Mouse (Mus musculus): ENCODE measurements around the gene Anp32b. TPM values are rescaled to one million over a fixed set of nuclear protein-coding genes. Genes with fewer than 3 reads are reported as not detected.
A peak's percentile ranks its signal among the peaks of the same experiment; 100 is the strongest.

Gene Anp32b
- polyA plus RNA-seq, 1 experiment from 2014 or later = 72.5 TPM

DNA sequence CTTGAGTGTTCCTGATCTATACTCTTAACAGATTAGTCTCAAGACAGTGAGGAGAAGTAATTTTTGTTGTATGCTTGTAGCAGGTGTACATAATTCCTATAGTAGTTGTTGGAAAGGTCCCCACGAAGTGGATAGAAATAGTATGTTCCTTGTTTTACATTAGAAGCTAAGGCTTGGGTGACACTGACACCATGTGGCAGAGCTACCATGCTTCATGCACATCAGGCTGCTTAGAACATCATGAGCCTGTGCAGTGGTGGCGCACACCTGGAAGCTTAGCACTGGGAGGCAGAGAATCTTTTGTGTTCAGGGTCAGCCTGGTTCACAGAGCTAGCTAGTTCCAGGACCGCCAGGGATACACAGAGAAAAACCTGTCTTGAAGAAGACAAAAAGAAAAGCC lies 15.0 kb downstream of the Anp32b start:
- no peaks in the 10 kb centered on the region for H3K4me1 ChIP-seq (ENCODE audit: control insufficient read depth, insufficient read depth, low read depth, low read length)
- no peak overlapping the region for H3K27ac ChIP-seq (ENCODE audit: low read depth, low read length)
- H3K9ac ChIP-seq (ENCODE audit: low read depth, low read length) = no peak overlapping the region
- WGBS = 86% methylated on average over 3 of the region's 3 CpGs
- H3K9me3 ChIP-seq (ENCODE audit: control insufficient read depth, low read length) = no peaks in the 10 kb centered on the region
- H3K27me3 ChIP-seq (replicated peaks; ENCODE audit: control insufficient read depth, insufficient read depth, low read length) = no peaks in the 10 kb centered on the region
- H3K4me3 ChIP-seq (ENCODE audit: low read length) = no peak overlapping the region
- 0 out of 2 replicates have a peak, but pooled peaks have one; percentile 27 for ATAC-seq
- peaks cover 22% of the 10 kb centered on the region for H3K36me3 ChIP-seq (ENCODE audit: control insufficient read depth, insufficient read depth, low read length)
- H3K4me2 ChIP-seq (ENCODE audit: low read length) = no peak overlapping the region

DNA sequence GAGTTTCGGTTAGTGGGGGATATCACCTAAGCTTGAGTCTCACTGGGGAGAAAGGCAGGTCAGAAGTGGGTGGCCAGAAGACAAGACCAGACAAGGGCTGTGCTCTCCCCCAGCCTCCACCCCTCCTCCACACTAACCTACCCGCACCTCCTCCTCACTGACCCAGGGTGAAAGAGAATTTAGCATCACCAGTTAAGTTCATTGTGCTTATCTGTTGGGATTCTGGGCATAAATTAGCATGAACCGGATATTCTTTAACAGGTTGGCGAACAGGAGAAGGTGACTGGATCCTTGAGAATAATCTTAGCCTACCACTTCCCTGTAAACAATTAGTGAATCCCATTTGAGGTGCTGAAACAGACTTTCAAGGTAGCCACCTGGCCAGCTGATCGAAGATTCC lies 24.4 kb downstream of the Anp32b start:
- H3K9me3 ChIP-seq (ENCODE audit: control insufficient read depth, low read length) = no peaks in the 10 kb centered on the region
- H3K9ac ChIP-seq (ENCODE audit: low read depth, low read length) = no peak overlapping the region
- no peak overlapping the region for H3K27ac ChIP-seq (ENCODE audit: low read depth, low read length)
- H3K4me1 ChIP-seq (ENCODE audit: control insufficient read depth, insufficient read depth, low read depth, low read length) = no peaks in the 10 kb centered on the region
- no peak overlapping the region for H3K4me3 ChIP-seq (ENCODE audit: low read length)
- H3K27me3 ChIP-seq (replicated peaks; ENCODE audit: control insufficient read depth, insufficient read depth, low read length) = no peaks in the 10 kb centered on the region
- peaks cover 31% of the 10 kb centered on the region for H3K36me3 ChIP-seq (ENCODE audit: control insufficient read depth, insufficient read depth, low read length)
- ATAC-seq = no peak
- WGBS = 93% methylated on average over 5 of the region's 5 CpGs
- no peak overlapping the region for H3K4me2 ChIP-seq (ENCODE audit: low read length)

DNA sequence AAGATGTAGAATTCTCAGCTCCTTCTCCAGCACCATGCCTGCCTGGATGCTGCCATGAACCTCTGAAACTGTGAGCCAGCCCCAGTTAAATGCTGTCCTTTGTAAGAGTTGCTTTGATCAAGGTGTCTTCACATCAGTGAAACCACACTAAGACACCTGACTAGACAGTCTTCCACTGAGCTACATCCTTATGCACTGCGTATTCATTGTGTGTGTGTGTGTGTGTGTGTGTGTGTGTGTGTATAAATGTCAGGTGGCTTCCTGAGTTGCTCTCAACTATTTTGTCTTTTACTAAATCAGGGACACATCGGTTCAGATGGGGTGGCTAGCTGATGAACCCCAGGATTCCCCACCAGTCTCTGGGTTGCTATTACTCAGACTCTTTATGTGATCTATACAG lies 28.4 kb downstream of the Anp32b start:
- H3K4me3 ChIP-seq (ENCODE audit: low read length) = no peak overlapping the region
- H3K9me3 ChIP-seq (ENCODE audit: control insufficient read depth, low read length) = no peaks in the 10 kb centered on the region
- no peak overlapping the region for H3K4me2 ChIP-seq (ENCODE audit: low read length)
- no peaks in the 10 kb centered on the region for H3K4me1 ChIP-seq (ENCODE audit: control insufficient read depth, insufficient read depth, low read depth, low read length)
- peaks cover 8% of the 10 kb centered on the region; the same call in 1 of the 2 replicates for H3K36me3 ChIP-seq (ENCODE audit: control insufficient read depth, insufficient read depth, low read length)
- H3K9ac ChIP-seq (ENCODE audit: low read depth, low read length) = no peak overlapping the region
- ATAC-seq = no peak
- WGBS = 100% methylated on average over 2 of the region's 2 CpGs
- no peaks in the 10 kb centered on the region for H3K27me3 ChIP-seq (replicated peaks; ENCODE audit: control insufficient read depth, insufficient read depth, low read length)
- H3K27ac ChIP-seq (ENCODE audit: low read depth, low read length) = no peak overlapping the region

DNA sequence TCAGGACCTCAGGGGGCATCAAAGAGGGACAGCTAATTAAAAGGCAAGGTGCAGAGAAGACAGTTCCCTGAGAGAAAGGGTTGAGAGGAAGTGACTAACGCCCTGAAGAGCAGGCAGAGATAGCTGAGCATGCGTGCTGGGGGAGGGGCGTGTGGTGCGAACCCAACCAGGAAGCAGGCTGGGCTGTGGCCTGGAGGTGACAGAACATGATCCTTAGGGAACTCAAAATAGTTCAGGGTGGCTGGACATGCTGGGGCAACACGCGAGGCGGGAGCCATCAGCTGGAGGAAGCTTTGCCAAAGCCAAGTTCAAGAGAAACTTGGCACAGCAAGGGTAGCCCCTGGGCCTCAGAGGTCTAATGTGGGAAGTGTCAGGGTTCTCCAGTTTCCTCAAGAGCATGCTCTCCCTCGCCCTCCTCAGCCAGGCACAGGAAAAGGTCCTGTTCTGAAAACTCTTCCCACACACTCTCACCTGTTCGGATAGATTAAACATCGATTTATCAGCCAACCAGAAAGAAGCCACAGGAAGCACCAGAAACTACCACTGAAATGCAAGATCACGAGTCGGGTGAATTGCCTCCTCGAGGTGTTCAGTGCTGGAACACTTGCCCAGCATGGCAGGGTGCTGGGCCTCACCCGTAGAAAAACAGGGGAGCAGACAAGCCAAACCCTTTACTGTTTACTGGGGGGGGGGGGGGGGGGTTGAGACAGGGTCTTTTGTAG lies 35.2 kb downstream of the Anp32b start:
- H3K4me1 ChIP-seq (ENCODE audit: control insufficient read depth, insufficient read depth, low read depth, low read length) = peaks cover 9% of the 10 kb centered on the region
- no peak for ATAC-seq
- H3K36me3 ChIP-seq (ENCODE audit: control insufficient read depth, insufficient read depth, low read length) = no peaks in the 10 kb centered on the region
- no peak overlapping the region for H3K4me3 ChIP-seq (ENCODE audit: low read length)
- no peak overlapping the region for H3K9ac ChIP-seq (ENCODE audit: low read depth, low read length)
- no peaks in the 10 kb centered on the region for H3K27me3 ChIP-seq (replicated peaks; ENCODE audit: control insufficient read depth, insufficient read depth, low read length)
- WGBS = 65% methylated on average over 14 of the region's 14 CpGs
- no peak overlapping the region for H3K27ac ChIP-seq (ENCODE audit: low read depth, low read length)
- H3K9me3 ChIP-seq (ENCODE audit: control insufficient read depth, low read length) = no peaks in the 10 kb centered on the region
- no peak overlapping the region for H3K4me2 ChIP-seq (ENCODE audit: low read length)

DNA sequence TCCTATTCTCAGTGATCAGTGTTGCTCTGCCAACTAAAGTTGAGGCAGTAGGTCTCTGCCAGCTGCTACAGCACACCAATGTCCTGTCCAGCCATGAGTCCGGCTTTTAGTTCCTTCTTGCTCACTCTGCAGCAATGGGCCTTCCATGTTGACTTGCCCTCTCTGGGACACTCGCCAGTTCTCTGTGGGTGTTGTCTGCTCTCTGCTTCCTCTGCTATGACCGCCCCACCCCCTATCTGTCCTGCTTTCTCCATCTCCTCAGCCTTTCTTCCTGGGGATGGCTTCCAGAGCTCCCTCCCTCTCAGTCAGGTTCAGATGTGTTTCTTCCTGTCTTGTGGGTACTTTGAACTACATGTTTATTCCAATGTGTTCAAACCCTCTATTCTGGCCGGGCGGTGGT lies 36.6 kb downstream of the Anp32b start:
- H3K27me3 ChIP-seq (replicated peaks; ENCODE audit: control insufficient read depth, insufficient read depth, low read length) = no peaks in the 10 kb centered on the region
- H3K4me3 ChIP-seq (ENCODE audit: low read length) = no peak overlapping the region

DNA sequence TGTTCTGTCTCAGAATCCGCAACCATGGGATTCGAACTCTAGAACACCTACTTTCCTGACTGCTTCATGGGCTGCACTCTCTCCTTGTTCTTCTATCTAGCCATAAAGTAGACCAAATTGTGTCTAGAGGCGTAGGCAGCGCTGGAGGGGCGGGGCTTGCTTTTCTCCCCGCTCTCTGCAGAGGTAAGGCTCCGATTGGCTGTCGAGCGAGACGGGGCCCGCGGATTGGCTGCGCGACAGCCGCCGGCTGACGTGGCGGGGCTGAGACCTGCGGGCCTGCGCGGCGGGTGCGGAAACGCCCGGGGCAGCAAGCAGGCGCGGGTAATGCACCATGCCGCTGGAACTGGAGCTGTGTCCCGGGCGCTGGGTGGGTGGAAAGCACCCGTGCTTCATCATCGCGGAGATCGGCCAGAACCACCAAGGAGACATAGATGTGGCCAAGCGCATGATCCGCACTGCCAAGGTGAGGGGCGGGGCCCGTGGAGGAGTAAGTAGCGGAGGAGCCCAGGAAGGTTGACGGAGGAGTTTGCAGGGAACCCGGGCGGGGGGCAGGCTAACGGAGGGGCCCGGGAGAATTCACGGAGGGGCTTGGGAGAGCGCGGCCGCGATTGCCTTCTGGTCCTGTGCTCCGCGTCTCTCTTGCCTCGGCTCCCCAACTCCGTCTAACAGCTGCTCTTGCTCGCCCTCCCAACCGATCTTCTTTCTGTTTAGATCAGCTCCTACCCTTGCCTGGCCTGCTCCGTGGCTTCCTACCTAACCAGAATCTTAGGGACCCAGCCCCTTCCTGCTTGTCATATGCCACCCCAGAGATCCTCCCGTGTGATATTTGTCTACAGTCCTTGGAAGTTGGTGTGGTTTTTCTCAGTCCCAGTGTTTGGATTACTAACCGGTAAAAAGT lies 38.6 kb downstream of the Anp32b start, which contains the start of gene Nans:
Gene Nans (plus strand): TSS at position 221 of the 898 bp plus-strand sequence.
- Histone ChIP-seq H3K27ac (ENCODE audit: low read depth, low read length) (peak within 1 kb of the TSS; percentile 68), H3K27me3 (replicated peaks; ENCODE audit: control insufficient read depth, insufficient read depth, low read length) (no peaks in the 10 kb centered on the region), H3K4me3 (ENCODE audit: low read length) (peak within 1 kb of the TSS; percentile 88), H3K9me3 (ENCODE audit: control insufficient read depth, low read length) (no peaks in the 10 kb centered on the region), H3K4me1 (ENCODE audit: control insufficient read depth, insufficient read depth, low read depth, low read length) (peaks cover 9% of the 10 kb centered on the region), H3K4me2 (ENCODE audit: low read length) (peak within 1 kb of the TSS; percentile 84), H3K9ac (ENCODE audit: low read depth, low read length) (peak within 1 kb of the TSS; percentile 85), H3K36me3 (ENCODE audit: control insufficient read depth, insufficient read depth, low read length) (peaks cover 10% of the 10 kb centered on the region)
- peak; percentile 100 for ATAC-seq
- under 1% methylated on average over 58 of the region's 58 CpGs for WGBS

More for the DNA sequence above, 36.6 kb downstream of the Anp32b start:
- ATAC-seq = no peak
- Histone ChIP-seq H3K4me2 (ENCODE audit: low read length) (no peak overlapping the region), H3K4me1 (ENCODE audit: control insufficient read depth, insufficient read depth, low read depth, low read length) (peaks cover 9% of the 10 kb centered on the region), H3K36me3 (ENCODE audit: control insufficient read depth, insufficient read depth, low read length) (no peaks in the 10 kb centered on the region), H3K27ac (ENCODE audit: low read depth, low read length) (no peak overlapping the region), H3K9me3 (ENCODE audit: control insufficient read depth, low read length) (no peaks in the 10 kb centered on the region), H3K9ac (ENCODE audit: low read depth, low read length) (no peak overlapping the region)
- 82% methylated on average over 5 of the region's 5 CpGs for WGBS

DNA sequence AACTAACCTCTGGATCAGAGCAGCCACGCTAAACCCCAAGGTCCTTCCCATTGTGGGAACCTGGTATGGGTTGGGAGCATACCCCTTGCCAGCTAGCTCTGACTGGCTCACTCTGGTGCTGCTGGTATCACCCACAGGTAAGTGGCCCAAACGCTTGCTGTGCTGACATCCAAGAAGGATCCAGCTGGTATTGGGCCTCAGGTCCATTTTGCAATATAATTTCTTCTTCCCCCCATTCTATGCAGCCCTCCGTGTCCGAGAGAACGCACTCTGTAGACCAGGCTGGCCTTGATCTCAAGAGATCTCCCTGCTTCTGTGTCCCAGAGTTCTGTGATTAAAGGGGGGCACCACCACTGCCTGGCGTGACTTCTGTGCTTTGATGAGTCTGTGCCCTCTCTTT lies 42.4 kb downstream of the Anp32b start:
- WGBS = 95% methylated on average over 6 of the region's 6 CpGs

DNA sequence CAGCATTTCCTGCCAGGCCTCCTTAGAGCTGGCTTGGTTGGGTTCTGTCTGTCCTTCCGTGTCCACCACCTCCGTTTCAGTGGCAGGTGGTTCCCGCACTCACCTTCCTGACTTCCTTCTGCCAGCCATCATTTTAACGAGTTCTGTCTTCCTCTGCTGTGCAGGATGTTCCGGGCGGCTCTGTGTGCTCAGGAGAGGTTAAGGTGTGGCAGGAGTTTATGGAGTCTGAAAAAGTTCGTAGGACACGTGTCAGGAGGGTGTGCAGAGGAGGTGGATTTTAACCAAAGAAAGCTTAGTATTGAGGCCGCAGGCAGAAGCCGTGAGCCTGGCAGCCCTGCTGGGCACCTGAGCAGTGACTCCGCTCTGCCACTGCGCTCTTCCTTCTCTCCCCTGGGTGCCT lies 44.8 kb downstream of the Anp32b start:
- ATAC-seq = no peak
- no peak overlapping the region for H3K4me2 ChIP-seq (ENCODE audit: low read length)
- H3K9ac ChIP-seq (ENCODE audit: low read depth, low read length) = no peak overlapping the region
- H3K4me1 ChIP-seq (ENCODE audit: control insufficient read depth, insufficient read depth, low read depth, low read length) = peaks cover under 1% of the 10 kb centered on the region; the same call in 1 of the 2 replicates
- 91% methylated on average over 12 of the region's 12 CpGs for WGBS
- H3K27me3 ChIP-seq (replicated peaks; ENCODE audit: control insufficient read depth, insufficient read depth, low read length) = no peaks in the 10 kb centered on the region
- peaks cover 15% of the 10 kb centered on the region for H3K36me3 ChIP-seq (ENCODE audit: control insufficient read depth, insufficient read depth, low read length)
- H3K27ac ChIP-seq (ENCODE audit: low read depth, low read length) = no peak overlapping the region
- H3K4me3 ChIP-seq (ENCODE audit: low read length) = no peak overlapping the region
- no peaks in the 10 kb centered on the region for H3K9me3 ChIP-seq (ENCODE audit: control insufficient read depth, low read length)

More for the DNA sequence above, 42.4 kb downstream of the Anp32b start:
- Histone ChIP-seq H3K4me2 (ENCODE audit: low read length) (no peak overlapping the region), H3K4me1 (ENCODE audit: control insufficient read depth, insufficient read depth, low read depth, low read length) (peaks cover 9% of the 10 kb centered on the region), H3K36me3 (ENCODE audit: control insufficient read depth, insufficient read depth, low read length) (peaks cover 12% of the 10 kb centered on the region), H3K27ac (ENCODE audit: low read depth, low read length) (no peak overlapping the region), H3K9me3 (ENCODE audit: control insufficient read depth, low read length) (no peaks in the 10 kb centered on the region), H3K4me3 (ENCODE audit: low read length) (no peak overlapping the region), H3K27me3 (replicated peaks; ENCODE audit: control insufficient read depth, insufficient read depth, low read length) (no peaks in the 10 kb centered on the region), H3K9ac (ENCODE audit: low read depth, low read length) (no peak overlapping the region)
- no peak for ATAC-seq

DNA sequence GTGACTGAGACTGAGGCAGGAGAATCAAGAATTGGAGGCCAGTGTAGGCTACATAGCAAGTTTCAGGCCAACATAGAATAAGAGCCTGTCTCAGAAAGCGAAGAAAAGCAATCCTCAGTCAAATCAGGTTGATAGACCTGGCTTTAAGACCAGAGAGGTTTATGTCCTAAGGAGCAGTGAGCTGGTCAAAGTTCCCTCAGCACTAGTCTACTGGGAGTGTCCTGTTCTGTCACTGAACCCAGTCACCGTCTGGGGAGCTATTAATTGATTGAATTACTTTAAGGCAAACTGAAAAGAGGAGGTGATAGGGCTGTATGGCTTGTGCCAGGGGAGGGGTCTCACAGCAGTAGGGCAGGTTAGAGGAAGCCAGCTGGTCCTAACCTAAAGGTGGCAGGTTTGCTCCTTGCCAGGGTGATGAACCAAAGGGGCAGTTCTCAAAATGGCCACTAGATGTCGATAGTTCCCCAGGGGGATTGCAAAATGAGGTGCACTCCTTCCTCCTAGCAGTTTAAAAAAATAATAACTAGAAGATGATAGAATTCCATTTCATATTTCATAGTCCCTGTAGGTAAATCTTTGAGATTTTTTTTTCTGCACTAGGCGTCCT lies 46.7 kb downstream of the Anp32b start:
- H3K4me2 ChIP-seq (ENCODE audit: low read length) = no peak overlapping the region
- no peak overlapping the region for H3K27ac ChIP-seq (ENCODE audit: low read depth, low read length)
- no peak overlapping the region for H3K4me3 ChIP-seq (ENCODE audit: low read length)
- no peak for ATAC-seq
- WGBS = 48% methylated on average over 4 of the region's 4 CpGs
- no peaks in the 10 kb centered on the region for H3K9me3 ChIP-seq (ENCODE audit: control insufficient read depth, low read length)
- no peaks in the 10 kb centered on the region for H3K4me1 ChIP-seq (ENCODE audit: control insufficient read depth, insufficient read depth, low read depth, low read length)
- peaks cover 24% of the 10 kb centered on the region for H3K36me3 ChIP-seq (ENCODE audit: control insufficient read depth, insufficient read depth, low read length)
- H3K27me3 ChIP-seq (replicated peaks; ENCODE audit: control insufficient read depth, insufficient read depth, low read length) = no peaks in the 10 kb centered on the region
- no peak overlapping the region for H3K9ac ChIP-seq (ENCODE audit: low read depth, low read length)
